Mouse (Mus musculus) adrenal gland, adult 2 months (tissue): ENCODE results near the gene D5Ertd579e. TPM values are rescaled to one million over a fixed set of nuclear protein-coding genes. Genes with fewer than 3 reads are reported as not detected.
A peak's percentile ranks its signal among the peaks of the same experiment; 100 is the strongest.

Source experiments
- DNase-seq: peaks from one replicate; pipeline ENCODE4 v3.0.0; 2021
- polyA plus RNA-seq: library from polyadenylated mRNA; depleted of rRNA; stranded (reverse); fragments of >200 nt; gene quantifications from 2 replicates; pipeline ENCODE4 v1.2.3, GENCODE M21; 2012
- total RNA-seq, 2 experiments: library from RNA; stranded (reverse); gene quantifications; 2 replicates each; pipeline ENCODE4 v1.2.3; 2021

Gene D5Ertd579e
- total and polyA plus RNA-seq, 3 experiments, result 13.7 to 83.5 (median 64.4) TPM

- DNase-seq, result no peak
These were observed 25.0 kb upstream of the D5Ertd579e start for GRCm38 (mm10) chr5:36720710-36721375.

DNA sequence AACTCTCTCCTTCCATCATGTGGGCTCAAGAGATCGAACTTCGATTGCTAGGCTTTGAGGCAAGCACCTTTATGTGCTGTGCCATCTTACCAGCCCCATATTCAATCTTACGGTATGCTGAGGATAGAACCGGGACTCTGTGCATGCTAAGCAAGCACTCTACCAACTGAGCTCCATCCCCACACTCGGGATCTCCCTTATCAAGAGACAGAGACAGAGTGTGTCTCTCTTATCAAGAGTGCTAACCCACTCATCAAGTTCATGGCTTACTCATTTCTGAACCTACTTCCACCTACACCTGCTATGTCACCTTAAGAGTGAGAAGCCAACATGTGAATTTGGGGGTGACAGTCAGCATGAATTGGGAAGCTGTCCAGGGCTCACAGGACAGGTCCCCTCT is 24.4 kb upstream of the D5Ertd579e start:
- no peak for DNase-seq

DNA sequence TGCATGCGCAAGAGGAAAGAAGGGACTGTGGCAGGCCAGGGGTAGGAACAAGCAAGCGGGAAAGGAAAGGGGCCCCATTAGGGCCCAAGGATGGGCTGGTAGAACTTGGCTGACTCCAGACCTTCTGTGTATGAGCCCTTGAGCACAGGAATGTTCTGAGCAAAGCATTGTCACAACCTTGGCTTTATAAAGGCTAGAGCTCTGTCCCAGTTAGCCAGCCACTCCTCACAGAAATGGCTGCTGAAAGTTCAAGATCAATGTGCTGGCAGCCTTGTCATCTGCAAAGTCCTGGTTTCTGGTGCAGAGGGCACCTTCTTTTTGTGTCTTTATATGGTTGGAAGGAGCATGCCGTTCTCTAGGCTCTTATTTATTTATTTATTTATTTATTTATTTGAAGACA is 23.8 kb upstream of the D5Ertd579e start:
- peak; percentile 71 for DNase-seq

GRCm38 (mm10) chr5:36719135-36719534 is 23.3 kb upstream of the D5Ertd579e start:
- DNase-seq, result no peak

- no peak for DNase-seq
These were observed 22.1 kb upstream of the D5Ertd579e start for GRCm38 (mm10) chr5:36717889-36718288.

DNA sequence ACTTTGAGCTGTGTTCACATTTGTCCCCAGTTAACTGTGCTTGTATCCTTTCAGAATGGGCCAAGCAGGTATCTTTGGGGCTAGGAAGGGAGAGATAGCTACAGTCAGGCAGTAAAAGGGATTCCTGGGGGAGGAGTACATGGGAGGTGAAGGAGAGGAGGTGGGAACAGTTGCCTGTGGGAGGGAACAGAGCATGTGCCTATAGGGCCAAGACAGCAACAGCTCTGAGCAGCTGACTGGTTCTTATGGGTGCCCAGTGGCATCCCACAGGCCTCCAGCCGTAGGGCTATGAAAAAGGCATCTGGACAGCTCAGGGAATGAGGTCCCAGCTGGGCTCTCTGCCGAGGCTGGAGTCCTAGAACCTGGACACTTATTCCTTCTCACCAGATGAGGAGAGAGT is 21.0 kb upstream of the D5Ertd579e start:
- no peak for DNase-seq

- peak; percentile 43 for DNase-seq
These were observed 19.0 kb upstream of the D5Ertd579e start for GRCm38 (mm10) chr5:36714832-36715231.

DNA sequence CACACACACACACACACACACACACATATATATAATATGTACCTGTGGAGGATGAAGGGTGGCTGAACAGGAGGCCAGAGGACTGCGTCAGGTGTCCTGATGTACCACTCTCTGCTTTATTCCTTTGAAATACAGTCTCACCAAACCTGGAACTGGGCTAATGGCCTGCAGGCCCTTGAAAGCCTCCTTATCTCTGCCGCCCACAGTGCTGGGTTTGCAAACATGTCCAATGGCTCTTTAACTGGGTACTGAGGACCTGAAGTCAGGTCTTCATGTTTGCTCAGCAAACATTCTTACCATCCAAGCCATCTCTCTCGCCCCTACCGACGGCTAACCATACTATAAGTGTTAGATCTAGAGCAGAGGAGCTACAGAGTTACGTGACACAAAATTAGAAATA is 17.9 kb upstream of the D5Ertd579e start:
- DNase-seq, result no peak

DNA sequence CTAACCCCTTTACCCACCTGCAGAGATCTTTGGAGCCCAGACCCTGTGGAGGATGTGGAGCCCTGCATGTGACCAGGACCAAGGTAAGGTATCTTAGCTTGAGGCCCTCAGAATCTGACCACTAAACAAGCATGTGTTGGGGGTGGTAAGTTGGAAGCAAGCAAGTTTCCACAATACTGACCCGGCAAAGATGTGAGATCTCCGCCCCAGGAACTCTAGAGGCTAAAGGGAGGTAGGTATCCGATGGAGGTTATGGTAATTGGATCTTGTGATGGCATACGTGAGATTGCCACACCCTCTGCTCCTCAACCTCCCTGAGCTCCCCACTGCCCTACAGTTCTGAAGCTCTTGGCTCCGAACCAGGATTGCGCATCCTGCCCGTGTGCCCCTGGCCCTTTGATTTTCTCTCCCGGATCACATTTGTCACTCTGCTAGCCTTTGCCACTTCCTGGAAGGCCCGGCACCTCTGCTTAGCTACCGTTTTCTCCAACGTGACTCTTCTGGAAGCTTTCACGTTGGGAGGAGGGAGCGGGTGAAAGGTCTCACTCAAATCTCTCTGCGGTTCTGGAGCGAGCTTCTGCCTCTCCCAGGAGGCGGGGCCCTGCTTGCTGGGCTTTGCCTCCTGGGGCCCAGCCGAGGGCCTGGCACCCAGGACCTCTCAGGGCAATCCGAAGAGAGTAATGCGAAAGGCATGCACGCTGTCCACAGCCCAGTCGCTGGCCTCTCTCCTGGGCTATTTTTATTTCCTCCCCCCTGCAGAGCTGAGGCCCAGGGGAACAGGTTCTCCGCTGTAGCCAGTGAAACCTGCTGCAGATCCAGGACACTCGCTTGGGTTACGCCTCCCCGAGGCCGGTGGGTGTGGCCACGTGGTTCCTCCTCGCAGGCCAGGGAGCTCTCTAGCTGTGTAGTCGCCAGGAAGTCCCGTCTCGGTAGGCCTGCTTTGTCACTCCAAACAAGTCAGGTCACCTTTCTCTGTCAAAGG is 17.0 kb upstream of the D5Ertd579e start:
- DNase-seq, result peak; percentile 97

DNA sequence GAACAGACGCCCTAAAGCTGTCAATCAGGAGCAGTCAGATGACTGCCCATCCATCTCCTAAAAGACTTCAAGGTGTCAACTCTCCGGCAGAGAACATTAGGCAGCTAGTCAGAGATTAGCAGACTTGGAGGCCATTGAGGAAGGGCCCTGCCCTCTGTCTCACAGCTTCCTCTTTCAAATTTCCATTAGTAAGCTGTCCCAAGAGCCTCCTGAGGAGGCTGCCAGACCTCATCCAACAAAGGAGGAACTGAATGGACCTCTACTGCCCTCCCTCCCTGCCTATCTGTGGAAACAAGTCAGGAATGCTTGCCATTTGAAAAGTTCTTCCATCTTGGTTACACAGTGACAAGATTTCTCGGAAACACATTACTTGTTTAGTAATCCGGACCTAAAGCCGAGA is 16.0 kb upstream of the D5Ertd579e start:
- DNase-seq, result no peak

- DNase-seq, result no peak
These were observed 10.0 kb upstream of the D5Ertd579e start for GRCm38 (mm10) chr5:36705792-36706191.

DNA sequence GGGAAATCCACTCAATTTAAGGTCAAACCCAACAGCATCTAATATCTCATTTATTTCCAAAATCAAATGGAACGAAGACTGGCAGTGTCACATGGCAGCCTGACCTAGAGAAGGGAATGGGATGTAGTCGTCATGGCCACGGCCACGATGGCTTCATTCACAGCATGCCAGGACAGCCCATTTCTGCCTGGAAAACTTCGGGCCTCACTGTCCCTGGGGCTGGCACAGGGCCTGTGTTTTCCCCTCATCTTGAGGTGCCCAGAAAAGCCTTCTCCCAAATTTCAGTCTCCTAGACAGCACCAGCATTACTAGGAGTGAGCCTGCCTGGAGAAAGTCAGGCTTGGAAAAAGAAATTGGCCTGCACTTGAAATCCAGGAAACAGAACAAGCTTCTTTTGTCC is 9.6 kb upstream of the D5Ertd579e start:
- no peak for DNase-seq

GRCm38 (mm10) chr5:36704684-36705083 is 8.9 kb upstream of the D5Ertd579e start:
- DNase-seq, result no peak

GRCm38 (mm10) chr5:36700939-36701620 is 5.3 kb upstream of the D5Ertd579e start:
- DNase-seq, result no peak

- DNase-seq, result no peak
These were observed 2.9 kb upstream of the D5Ertd579e start for GRCm38 (mm10) chr5:36698689-36699088.

DNA sequence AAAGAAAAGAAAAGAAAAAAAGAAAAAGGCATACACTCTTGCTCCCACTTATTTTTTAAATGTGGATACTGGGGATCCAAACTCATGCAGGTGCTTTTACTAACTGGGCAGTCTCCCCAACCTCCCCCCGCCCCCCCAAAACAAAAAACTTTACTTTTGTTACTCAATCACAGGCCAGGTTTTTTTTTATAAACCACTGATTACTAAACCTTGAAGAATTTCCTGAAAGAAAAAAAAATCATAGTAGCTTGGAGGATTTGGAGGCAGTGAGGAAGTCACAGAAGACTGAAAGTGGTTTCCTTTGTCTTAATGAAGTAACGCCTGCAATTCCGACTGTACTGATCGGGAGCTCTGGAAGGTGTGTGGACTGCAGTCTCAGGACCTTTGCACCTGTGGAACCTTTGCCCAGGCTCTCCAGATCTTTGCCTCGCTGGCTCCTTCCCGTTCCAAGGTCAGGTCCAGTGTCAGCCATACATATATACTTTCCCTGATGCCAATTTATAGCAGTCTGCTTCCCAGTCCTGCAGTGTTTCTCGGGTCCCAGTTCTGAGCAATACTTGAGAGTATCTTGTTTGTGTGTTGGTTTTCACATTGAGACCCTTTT is 2.3 kb upstream of the D5Ertd579e start:
- no peak for DNase-seq

- peak; percentile 41 for DNase-seq
These were observed 878 bp upstream of the D5Ertd579e start for GRCm38 (mm10) chr5:36696504-36697300.

DNA sequence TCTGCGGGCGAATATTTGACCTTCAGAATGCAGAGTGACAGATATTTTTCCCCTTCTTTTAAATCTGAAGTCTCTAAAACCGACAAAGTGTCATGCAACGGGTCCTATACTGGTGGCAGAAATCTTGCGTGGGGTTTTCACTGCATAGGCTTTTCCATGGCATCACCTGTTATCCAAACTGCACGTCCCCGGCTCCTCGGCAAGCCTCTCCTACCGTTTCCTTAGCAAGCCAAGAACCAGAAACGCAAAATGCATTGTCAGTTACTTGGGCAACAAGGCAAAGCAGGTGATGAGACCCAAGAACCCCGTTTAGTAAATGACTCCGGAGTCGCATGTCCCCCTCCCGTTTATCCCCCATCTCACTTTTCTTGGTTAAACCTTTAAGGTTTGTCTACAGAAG is 819 bp downstream of the D5Ertd579e start:
- DNase-seq, result no peak

DNA sequence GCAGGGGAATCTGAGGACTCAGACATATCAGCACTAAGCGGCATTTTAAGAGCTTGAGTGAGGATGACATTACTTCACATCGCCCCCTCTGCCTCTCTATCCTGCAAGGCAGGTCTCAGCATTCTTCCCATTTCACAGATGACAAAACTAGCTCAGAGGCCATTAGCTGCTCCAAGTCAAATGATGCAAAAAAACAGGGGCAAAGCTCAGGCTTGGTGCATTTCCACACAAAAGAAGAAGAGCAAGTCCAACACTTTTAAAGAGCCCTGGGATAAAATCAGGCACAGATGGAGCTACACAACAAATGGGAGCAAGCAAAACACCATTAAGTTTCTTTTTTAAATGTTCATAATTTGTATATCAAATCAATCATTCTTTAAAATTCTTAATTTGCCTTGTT is 2.2 kb downstream of the D5Ertd579e start:
- DNase-seq, result no peak

DNA sequence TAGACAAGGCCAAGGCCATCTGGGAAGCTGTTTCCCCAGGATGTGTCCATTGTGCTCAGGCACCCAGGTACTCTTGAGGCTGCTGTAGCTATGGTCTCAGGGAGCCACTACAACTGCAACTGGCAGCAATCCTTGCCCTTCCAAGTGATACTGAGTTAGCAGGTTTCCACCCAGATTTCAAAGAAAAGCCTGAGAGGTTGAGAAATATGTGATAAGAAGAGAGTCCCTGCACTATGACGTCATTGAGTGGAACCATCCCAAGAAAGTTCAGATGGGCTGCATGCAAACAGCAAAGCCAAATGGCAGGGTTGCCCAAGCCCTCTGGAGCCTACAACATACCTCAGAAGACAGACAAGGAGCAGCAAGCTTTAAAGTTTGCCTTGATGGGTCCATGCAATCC is 4.4 kb downstream of the D5Ertd579e start:
- peak; percentile 64 for DNase-seq

DNA sequence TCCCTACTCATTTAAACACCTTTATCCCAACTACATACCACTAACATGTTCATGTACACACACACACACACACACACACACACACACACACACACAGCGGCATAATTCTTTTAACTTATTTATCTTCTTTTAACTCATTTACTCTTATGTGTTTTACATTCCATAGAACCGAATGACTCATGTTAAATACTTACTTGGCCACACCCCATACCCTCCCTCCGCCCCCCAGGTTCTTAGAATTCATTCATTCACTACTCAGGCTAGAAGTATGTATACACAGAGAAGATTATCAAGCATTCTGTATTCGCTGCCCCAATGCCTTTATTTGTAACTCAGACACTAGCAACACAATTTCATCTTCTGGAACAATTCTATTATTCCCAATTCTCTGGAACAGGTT is 10.7 kb downstream of the D5Ertd579e start:
- DNase-seq, result no peak
